Mouse (Mus musculus): ENCODE measurements at regions not wholly inside any gene's neighbourhood (a gene's known extent, or its start where the extent isn't known, plus 50 kb on each side); places are given as distances from the start of the nearest gene placed in this dataset.

GRCm38 (mm10) chr12:49449396-49449795, 64.4 kb downstream of the Gm43517 start:
- no peaks in the 10 kb centered on the region for H3K9me3 ChIP-seq

GRCm38 (mm10) chr12:49468059-49468458, 83.1 kb downstream of the Gm43517 start:
- 95% methylated on average over 1 of the region's 1 CpGs for WGBS
- Histone ChIP-seq H3K36me3 (replicated peaks) (no peaks in the 10 kb centered on the region), H3K4me2 (no peak overlapping the region), H3K9ac (no peak overlapping the region), H3K27me3 (replicated peaks) (no peaks in the 10 kb centered on the region), H3K9me3 (no peaks in the 10 kb centered on the region), H3K27ac (no peak overlapping the region), H3K4me1 (no peaks in the 10 kb centered on the region), H3K4me3 (no peak overlapping the region)
- no peak for ATAC-seq (replicated peaks)

More at GRCm38 (mm10) chr12:49449396-49449795, 64.4 kb downstream of the Gm43517 start:
- 85% methylated on average over 3 of the region's 3 CpGs for WGBS
- Histone ChIP-seq H3K4me1 (no peaks in the 10 kb centered on the region), H3K9ac (no peak overlapping the region), H3K36me3 (replicated peaks) (no peaks in the 10 kb centered on the region), H3K4me2 (no peak overlapping the region), H3K4me3 (no peak overlapping the region), H3K27ac (no peak overlapping the region), H3K27me3 (replicated peaks) (no peaks in the 10 kb centered on the region)
- ATAC-seq (replicated peaks), result no peak

GRCm38 (mm10) chr12:49473371-49473770, 88.4 kb downstream of the Gm43517 start:
- no peak overlapping the region for H3K4me3 ChIP-seq
- no peaks in the 10 kb centered on the region for H3K27me3 ChIP-seq (replicated peaks)
- H3K27ac ChIP-seq, result no peak overlapping the region
- WGBS, result 81% methylated on average over 3 of the region's 3 CpGs
- no peaks in the 10 kb centered on the region for H3K9me3 ChIP-seq
- H3K4me1 ChIP-seq, result no peaks in the 10 kb centered on the region
- no peak for ATAC-seq (replicated peaks)
- no peak overlapping the region for H3K4me2 ChIP-seq
- no peaks in the 10 kb centered on the region for H3K36me3 ChIP-seq (replicated peaks)
- no peak overlapping the region for H3K9ac ChIP-seq

- Histone ChIP-seq H3K27me3 (replicated peaks) (no peaks in the 10 kb centered on the region), H3K4me3 (no peak overlapping the region), H3K36me3 (replicated peaks) (no peaks in the 10 kb centered on the region), H3K4me2 (0 out of 2 replicates have a peak overlapping the region, but pooled peaks have one; percentile 20), H3K9ac (no peak overlapping the region), H3K9me3 (no peaks in the 10 kb centered on the region), H3K27ac (no peak overlapping the region), H3K4me1 (peaks cover 8% of the 10 kb centered on the region; the same call in 1 of the 2 replicates)
- ATAC-seq (replicated peaks), result no peak
- 39% methylated on average over 3 of the region's 3 CpGs for WGBS
Observed at GRCm38 (mm10) chr12:49480656-49481055, 95.7 kb downstream of the Gm43517 start.

- Histone ChIP-seq H3K9ac (no peak overlapping the region), H3K27ac (no peak overlapping the region), H3K4me3 (no peak overlapping the region), H3K27me3 (replicated peaks) (no peaks in the 10 kb centered on the region), H3K4me1 (peaks cover 8% of the 10 kb centered on the region; the same call in 1 of the 2 replicates), H3K4me2 (peak overlapping the region; percentile 20), H3K36me3 (replicated peaks) (no peaks in the 10 kb centered on the region), H3K9me3 (no peaks in the 10 kb centered on the region)
- no peak for ATAC-seq (replicated peaks)
- 43% methylated on average over 8 of the region's 8 CpGs for WGBS
Observed at GRCm38 (mm10) chr12:49481151-49481550, 96.2 kb downstream of the Gm43517 start.

GRCm38 (mm10) chr12:49482367-49482766, 97.4 kb downstream of the Gm43517 start:
- H3K9ac ChIP-seq, result no peak overlapping the region
- no peaks in the 10 kb centered on the region for H3K27me3 ChIP-seq (replicated peaks)
- H3K36me3 ChIP-seq (replicated peaks), result no peaks in the 10 kb centered on the region
- H3K27ac ChIP-seq, result no peak overlapping the region
- H3K4me1 ChIP-seq, result peaks cover 8% of the 10 kb centered on the region; the same call in 1 of the 2 replicates
- no peaks in the 10 kb centered on the region for H3K9me3 ChIP-seq
- no peak overlapping the region for H3K4me2 ChIP-seq
- H3K4me3 ChIP-seq, result no peak overlapping the region
- no peak for ATAC-seq (replicated peaks)
- 85% methylated on average over 4 of the region's 4 CpGs for WGBS

GRCm38 (mm10) chr12:49484070-49484770, 99.2 kb downstream of the Gm43517 start:
- Histone ChIP-seq H3K9me3 (no peaks in the 10 kb centered on the region), H3K4me2 (no peak overlapping the region), H3K9ac (no peak overlapping the region), H3K36me3 (replicated peaks) (no peaks in the 10 kb centered on the region), H3K27ac (no peak overlapping the region), H3K4me1 (peaks cover 8% of the 10 kb centered on the region; the same call in 1 of the 2 replicates), H3K27me3 (replicated peaks) (no peaks in the 10 kb centered on the region), H3K4me3 (no peak overlapping the region)
- ATAC-seq (replicated peaks), result peak; percentile 92
- WGBS, result 14% methylated on average over 4 of the region's 4 CpGs

GRCm38 (mm10) chr12:49513131-49513530, 128.2 kb downstream of the Gm43517 start:
- no peak for ATAC-seq (replicated peaks)
- Histone ChIP-seq H3K9me3 (no peaks in the 10 kb centered on the region), H3K27me3 (replicated peaks) (no peaks in the 10 kb centered on the region), H3K27ac (no peak overlapping the region), H3K4me2 (no peak overlapping the region), H3K4me3 (no peak overlapping the region), H3K36me3 (replicated peaks) (no peaks in the 10 kb centered on the region), H3K9ac (no peak overlapping the region), H3K4me1 (no peaks in the 10 kb centered on the region)

- no peak for ATAC-seq (replicated peaks)
- Histone ChIP-seq H3K27ac (no peak overlapping the region), H3K36me3 (replicated peaks) (no peaks in the 10 kb centered on the region), H3K4me2 (no peak overlapping the region), H3K4me1 (no peaks in the 10 kb centered on the region), H3K4me3 (no peak overlapping the region), H3K9me3 (no peaks in the 10 kb centered on the region), H3K9ac (no peak overlapping the region), H3K27me3 (replicated peaks) (no peaks in the 10 kb centered on the region)
- WGBS, result 76% methylated on average over 1 of the region's 1 CpGs
Observed at GRCm38 (mm10) chr12:49514616-49515015, 129.6 kb downstream of the Gm43517 start.
